Mouse (Mus musculus) intestine, postnatal 0 days (tissue): ENCODE measurements at regions not wholly inside any gene's neighbourhood (a gene's known extent, or its start where the extent isn't known, plus 50 kb on each side); places are given as distances from the start of the nearest gene placed in this dataset.

Experiments
- ATAC-seq: fragments of 200-750 bp; cut with Nextera tagmentation; 2 replicates; pipeline ENCODE4 v1.8.0; 2017; ENCODE audit warnings: mild to moderate bottlenecking, moderate TSS enrichment, moderate library complexity
- H3K27ac ChIP-seq: fragments of 300-500 bp; sonication (generic); 2 replicates; pipeline ENCODE4 v1.5.1; 2014; ENCODE audit warnings: mild to moderate bottlenecking, low read depth, low read length, moderate library complexity
- H3K27me3 ChIP-seq: fragments of 300-500 bp; sonication (generic); replicated peaks from 2 replicates; pipeline ENCODE4 v1.6.1; 2014; ENCODE audit warnings: low read length, mixed read lengths; ENCODE audit not compliant: control insufficient read depth, insufficient read depth
- H3K36me3 ChIP-seq: fragments of 300-500 bp; sonication (generic); 2 replicates; pipeline ENCODE4 v1.6.1; 2014; ENCODE audit warnings: mild to moderate bottlenecking, moderate library complexity; ENCODE audit not compliant: control insufficient read depth, insufficient read depth
- H3K4me1 ChIP-seq: fragments of 300-500 bp; sonication (generic); replicated peaks from 2 replicates; pipeline ENCODE4 v1.6.1; 2014; ENCODE audit warnings: antibody characterized with exemption, low read length, mixed read lengths; ENCODE audit not compliant: control insufficient read depth, insufficient read depth
- H3K4me2 ChIP-seq: fragments of 300-500 bp; sonication (generic); replicated peaks from 2 replicates; pipeline ENCODE4 v1.6.1; 2014; ENCODE audit warnings: low read depth, mild to moderate bottlenecking, moderate library complexity
- H3K4me3 ChIP-seq: fragments of 300-500 bp; sonication (generic); 2 replicates; pipeline ENCODE4 v1.5.1; 2014; ENCODE audit warnings: low read depth, low read length
- H3K9ac ChIP-seq: fragments of 300-500 bp; sonication (generic); 2 replicates; pipeline ENCODE4 v1.6.1; 2014; ENCODE audit warnings: mild to moderate bottlenecking, low read depth, low read length
- H3K9me3 ChIP-seq: fragments of 300-500 bp; sonication (generic); 2 replicates; pipeline ENCODE4 v1.6.1; 2016; ENCODE audit warnings: mixed run types; ENCODE audit not compliant: control insufficient read depth
- CTCF ChIP-seq: sonication (generic); IDR thresholded peaks from 2 replicates; pipeline ENCODE4 v1.5.1; 2016; ENCODE audit warnings: low read depth, mild to moderate bottlenecking, control low read depth, antibody characterized with exemption, moderate library complexity
- WGBS: fragments of 180-500 bp; shearing (Covaris S2); extraction: QIAGEN DNeasy Blood & Tissue Kit; methylation state at CpG from one replicate; pipeline ENCODE4 v1.1.7; 2014; 5-methylcytosine and 5-hydroxymethylcytosine counted together

GRCm38 (mm10) chr6:51184500-51184899 lies 248.0 kb upstream of the Nfe2l3 start:
- H3K4me3 ChIP-seq: no peak overlapping the region
- H3K4me1 ChIP-seq: no peaks in the 10 kb centered on the region
- TF ChIP-seq CTCF: no peak
- H3K4me2 ChIP-seq: no peak overlapping the region
- no peaks in the 10 kb centered on the region for H3K9me3 ChIP-seq
- peaks cover 94% of the 10 kb centered on the region for H3K27me3 ChIP-seq
- no peaks in the 10 kb centered on the region for H3K36me3 ChIP-seq
- ATAC-seq: no peak
- H3K27ac ChIP-seq: no peak overlapping the region
- H3K9ac ChIP-seq: no peak overlapping the region
- 6% methylated on average over 3 of the region's 3 CpGs for WGBS

DNA sequence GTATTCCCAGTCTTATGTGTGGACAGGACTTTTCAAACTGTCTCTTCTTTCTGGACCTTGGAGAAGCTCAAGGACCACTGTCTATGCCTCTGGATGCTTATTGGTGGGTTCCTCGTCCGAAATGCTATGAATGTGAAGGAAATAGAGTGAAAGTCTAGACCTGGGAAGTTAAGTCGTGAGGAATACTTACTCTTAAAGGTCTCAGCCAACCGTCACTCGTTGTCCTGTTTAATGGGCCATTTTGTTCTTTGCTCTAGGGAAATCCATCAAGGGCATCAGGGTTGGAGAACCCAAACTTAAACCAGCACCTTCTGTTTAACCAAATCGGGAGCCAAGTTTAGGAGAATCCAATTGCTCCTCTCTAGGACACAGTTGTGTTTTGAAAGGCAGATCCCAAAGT lies 247.3 kb upstream of the Nfe2l3 start:
- no peak overlapping the region for H3K4me2 ChIP-seq
- no peak for ATAC-seq
- 28% methylated on average over 6 of the region's 6 CpGs for WGBS
- H3K9ac ChIP-seq: no peak overlapping the region
- peaks cover 94% of the 10 kb centered on the region for H3K27me3 ChIP-seq
- no peak for TF ChIP-seq CTCF
- H3K4me1 ChIP-seq: no peaks in the 10 kb centered on the region
- H3K36me3 ChIP-seq: no peaks in the 10 kb centered on the region
- H3K9me3 ChIP-seq: no peaks in the 10 kb centered on the region
- no peak overlapping the region for H3K27ac ChIP-seq
- H3K4me3 ChIP-seq: no peak overlapping the region

GRCm38 (mm10) chr6:51189173-51189572 lies 243.3 kb upstream of the Nfe2l3 start:
- WGBS: 75% methylated on average over 3 of the region's 3 CpGs
- H3K4me2 ChIP-seq: no peak overlapping the region
- no peaks in the 10 kb centered on the region for H3K9me3 ChIP-seq
- peaks cover 97% of the 10 kb centered on the region for H3K27me3 ChIP-seq
- H3K4me1 ChIP-seq: 0 out of 2 replicates have a peak, but pooled peaks cover 2% of the 10 kb centered on the region
- no peak for ATAC-seq
- no peak for TF ChIP-seq CTCF
- no peaks in the 10 kb centered on the region for H3K36me3 ChIP-seq
- no peak overlapping the region for H3K4me3 ChIP-seq
- H3K27ac ChIP-seq: no peak overlapping the region
- no peak overlapping the region for H3K9ac ChIP-seq

- Histone ChIP-seq H3K9ac (no peak overlapping the region), H3K4me1 (0 out of 2 replicates have a peak, but pooled peaks cover 2% of the 10 kb centered on the region), H3K4me3 (no peak overlapping the region), H3K36me3 (no peaks in the 10 kb centered on the region), H3K9me3 (no peaks in the 10 kb centered on the region), H3K27me3 (peaks cover 71% of the 10 kb centered on the region), H3K27ac (no peak overlapping the region), H3K4me2 (no peak overlapping the region)
- ATAC-seq: no peak
- no peak for TF ChIP-seq CTCF
- WGBS: 38% methylated on average over 8 of the region's 8 CpGs
These were observed 239.6 kb upstream of the Nfe2l3 start for GRCm38 (mm10) chr6:51192826-51193225.

DNA sequence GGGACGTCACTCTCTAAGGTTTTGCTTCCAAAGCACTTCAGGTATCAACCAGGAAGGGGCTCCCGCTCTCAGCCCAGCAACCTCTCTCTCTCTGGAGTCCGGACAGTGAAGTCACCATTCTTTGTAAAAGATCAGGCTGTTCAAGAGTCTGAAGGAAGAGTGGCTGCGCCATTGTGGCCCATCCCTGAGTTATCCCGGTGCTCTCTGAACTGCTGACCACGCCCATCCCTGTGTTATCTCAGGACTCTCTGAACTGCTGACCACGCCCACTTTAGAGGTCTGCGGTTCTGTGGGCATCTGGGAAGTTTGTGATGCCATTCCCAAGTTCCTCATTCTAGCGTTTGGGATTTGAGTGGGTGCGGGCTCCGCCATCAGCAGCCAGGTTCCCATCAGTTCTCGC lies 239.1 kb upstream of the Nfe2l3 start:
- no peaks in the 10 kb centered on the region for H3K36me3 ChIP-seq
- H3K27ac ChIP-seq: no peak overlapping the region
- peaks cover 65% of the 10 kb centered on the region for H3K27me3 ChIP-seq
- H3K4me1 ChIP-seq: 0 out of 2 replicates have a peak, but pooled peaks cover 2% of the 10 kb centered on the region
- H3K4me2 ChIP-seq: no peak overlapping the region
- H3K4me3 ChIP-seq: no peak overlapping the region
- TF ChIP-seq CTCF: no peak
- 18% methylated on average over 12 of the region's 12 CpGs for WGBS
- H3K9me3 ChIP-seq: no peaks in the 10 kb centered on the region
- ATAC-seq: no peak
- no peak overlapping the region for H3K9ac ChIP-seq

DNA sequence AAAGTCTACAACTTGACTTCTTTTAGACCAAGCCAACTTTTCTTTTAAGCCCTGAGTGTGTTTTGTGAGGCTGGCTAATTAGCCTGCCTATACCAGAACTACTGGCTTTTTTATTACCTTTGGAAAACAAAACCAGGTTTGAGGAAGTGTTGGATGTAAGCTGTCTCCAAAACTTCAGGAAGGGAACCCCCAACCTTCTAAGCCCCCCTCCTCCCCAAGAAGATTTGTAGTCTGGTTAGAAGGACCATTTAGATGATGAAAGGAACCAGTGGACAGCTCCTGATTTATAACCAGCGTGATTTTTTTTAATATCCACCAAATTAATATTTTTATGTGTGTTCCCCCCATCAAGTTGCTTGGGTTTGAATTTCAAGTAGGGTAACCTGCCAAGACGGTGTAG lies 236.1 kb upstream of the Nfe2l3 start:
- no peak overlapping the region for H3K4me3 ChIP-seq
- H3K36me3 ChIP-seq: no peaks in the 10 kb centered on the region
- peaks cover 36% of the 10 kb centered on the region for H3K27me3 ChIP-seq
- no peak for ATAC-seq
- TF ChIP-seq CTCF: no peak
- H3K27ac ChIP-seq: no peak overlapping the region
- WGBS: 82% methylated on average over 2 of the region's 2 CpGs
- no peak overlapping the region for H3K4me2 ChIP-seq
- H3K9me3 ChIP-seq: no peaks in the 10 kb centered on the region
- no peak overlapping the region for H3K9ac ChIP-seq
- 0 out of 2 replicates have a peak, but pooled peaks cover 2% of the 10 kb centered on the region for H3K4me1 ChIP-seq
